Mouse (Mus musculus) thymus, postnatal 14 days (tissue): ENCODE measurements around the gene Ttc38.
"Not testable (repeated sequence)": the region's sequence is repeated elsewhere in the genome, so short reads cannot be mapped to it uniquely, and the experiment has no call there.

Experiments
- DNase-seq: peaks from one replicate; pipeline ENCODE4 v3.0.0; 2021

Gene Ttc38

DNA sequence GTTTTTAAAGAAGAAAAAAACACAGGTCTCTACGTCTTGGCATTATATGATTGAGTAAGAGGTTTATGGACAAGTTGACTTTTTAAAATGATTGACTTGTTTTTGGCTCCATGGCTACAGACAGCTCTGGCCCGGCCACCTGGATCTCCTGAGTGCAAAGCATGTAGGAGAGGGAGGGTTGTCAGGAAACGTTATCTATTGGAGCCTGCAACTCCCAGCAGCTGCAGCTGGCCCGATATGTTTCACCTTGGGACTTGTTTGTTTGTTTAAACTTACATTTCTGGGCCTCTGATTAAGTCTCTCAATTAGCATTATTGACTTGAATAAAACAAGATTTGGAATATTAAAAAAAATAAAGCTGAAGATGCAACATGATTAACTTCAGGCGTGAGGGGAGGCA is 5.4 kb upstream of the Ttc38 start:
- no peak for DNase-seq

DNA sequence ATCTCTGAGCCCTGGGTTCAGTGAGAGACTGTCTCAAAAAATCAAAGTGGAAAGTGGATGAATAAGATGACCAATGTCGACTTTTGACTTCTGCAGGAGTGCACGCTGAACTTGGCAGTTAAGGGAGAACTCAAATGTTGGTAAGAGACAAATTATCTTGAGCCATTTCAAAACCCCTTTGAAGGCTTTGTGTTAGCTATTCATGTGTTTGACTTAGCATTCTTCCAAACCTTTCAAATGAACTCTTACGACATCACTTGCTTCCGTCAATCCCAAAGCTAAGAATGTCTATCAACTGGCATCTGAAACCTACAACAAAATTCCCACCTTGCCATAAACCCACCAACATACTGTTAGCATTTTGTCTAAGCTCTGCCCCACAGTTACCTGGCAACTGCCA is 4.0 kb upstream of the Ttc38 start:
- DNase-seq = no peak

DNA sequence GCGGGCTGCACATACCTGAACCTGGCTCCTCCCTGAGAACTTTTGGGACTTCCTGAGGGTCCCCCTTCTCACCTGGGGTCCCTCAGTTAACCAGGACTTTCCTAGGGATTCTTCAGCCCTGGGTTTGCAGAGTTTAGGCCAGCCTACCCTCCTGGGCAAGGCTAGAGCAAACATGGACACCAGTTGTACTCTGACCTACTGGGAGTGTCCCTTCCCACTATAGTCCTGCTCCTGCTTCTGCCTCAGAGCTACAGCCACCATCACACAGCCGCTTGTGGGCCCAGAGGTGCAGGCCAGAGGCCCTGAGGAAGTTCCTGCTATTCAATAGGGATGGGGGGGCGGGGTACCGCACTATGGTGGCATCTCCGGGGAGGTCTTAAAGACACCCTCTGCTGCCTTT is 2.6 kb upstream of the Ttc38 start:
- no peak for DNase-seq

DNA sequence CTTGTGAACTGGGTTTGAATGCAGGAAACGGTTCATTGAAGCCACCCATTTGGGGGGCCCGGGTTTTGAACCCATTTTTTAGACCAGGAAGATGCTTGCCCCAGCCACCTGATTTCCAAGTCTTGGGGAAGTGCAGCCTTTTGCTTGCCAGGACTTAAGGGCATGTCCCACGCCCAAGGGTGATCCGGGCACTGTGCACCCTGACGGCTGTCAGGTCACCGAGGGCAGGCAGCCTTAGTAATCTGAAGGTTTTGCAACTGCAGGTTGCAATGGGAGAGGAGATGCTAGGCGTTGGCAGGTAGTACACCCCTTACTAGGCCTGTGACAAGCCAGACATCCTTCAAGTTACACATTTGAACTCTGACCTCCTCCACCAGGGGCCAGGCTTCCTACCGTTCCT is 493 bp downstream of the Ttc38 start:
- DNase-seq = no peak

DNA sequence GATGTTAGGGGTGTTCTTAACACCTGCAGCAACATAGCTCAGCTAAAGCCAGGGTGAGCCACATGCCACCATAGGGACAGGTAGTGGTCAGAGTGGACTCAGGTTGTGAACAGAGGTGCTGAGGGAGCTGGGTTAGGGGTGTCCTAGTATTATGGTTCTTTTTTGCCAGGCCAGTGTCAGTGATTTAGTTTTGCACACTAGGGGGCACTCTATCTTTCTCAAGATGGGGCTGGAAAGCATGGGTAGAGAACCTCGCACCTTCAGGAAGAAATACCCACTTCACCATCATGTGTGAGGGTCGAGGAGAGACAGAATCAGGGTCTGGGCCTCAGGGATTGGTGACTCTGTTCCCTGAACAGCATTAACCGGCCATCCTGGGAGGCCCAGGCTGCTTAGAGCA is 3.2 kb downstream of the Ttc38 start:
- peak; percentile 31 for DNase-seq

DNA sequence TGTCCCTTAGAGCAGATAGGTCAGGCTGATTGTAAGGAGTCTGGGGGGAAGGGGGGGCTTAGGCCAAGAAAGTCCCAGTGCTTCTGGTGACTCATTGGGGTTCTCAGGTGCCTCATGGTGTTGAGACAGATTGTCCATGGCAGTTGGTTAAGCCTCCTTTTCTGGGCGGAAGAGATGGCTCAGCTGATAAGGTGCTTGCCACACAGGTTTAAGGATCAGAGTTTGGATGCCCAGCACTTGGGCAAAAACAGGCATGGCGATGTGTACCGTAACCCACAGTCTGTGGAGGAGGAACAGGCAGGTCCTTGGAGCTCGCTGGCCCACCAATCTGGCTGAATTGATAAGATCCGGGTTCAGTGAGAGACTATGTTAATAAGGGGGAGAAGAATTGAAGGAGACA is 4.8 kb downstream of the Ttc38 start:
- DNase-seq = no peak

DNA sequence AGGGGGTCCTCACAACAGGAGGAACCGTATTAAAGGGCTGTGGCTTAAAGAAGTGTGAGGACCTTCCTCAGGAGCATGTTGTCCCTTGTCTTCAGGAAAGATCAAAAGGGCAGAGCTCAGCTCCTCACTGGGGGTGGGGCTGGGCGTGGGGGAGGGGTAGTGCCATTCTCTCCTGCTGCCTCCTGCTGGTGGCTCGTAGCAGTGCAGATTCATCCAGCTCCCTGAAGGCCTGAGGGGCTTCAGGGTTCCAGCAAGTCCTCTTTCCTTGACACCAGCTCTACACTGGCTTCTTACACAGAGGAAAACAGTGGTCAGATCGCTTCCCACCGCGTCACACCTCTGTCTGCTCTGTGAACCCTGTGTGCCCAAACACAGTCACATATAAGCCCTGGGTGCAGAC is 8.9 kb downstream of the Ttc38 start:
- DNase-seq = peak; percentile 68

DNA sequence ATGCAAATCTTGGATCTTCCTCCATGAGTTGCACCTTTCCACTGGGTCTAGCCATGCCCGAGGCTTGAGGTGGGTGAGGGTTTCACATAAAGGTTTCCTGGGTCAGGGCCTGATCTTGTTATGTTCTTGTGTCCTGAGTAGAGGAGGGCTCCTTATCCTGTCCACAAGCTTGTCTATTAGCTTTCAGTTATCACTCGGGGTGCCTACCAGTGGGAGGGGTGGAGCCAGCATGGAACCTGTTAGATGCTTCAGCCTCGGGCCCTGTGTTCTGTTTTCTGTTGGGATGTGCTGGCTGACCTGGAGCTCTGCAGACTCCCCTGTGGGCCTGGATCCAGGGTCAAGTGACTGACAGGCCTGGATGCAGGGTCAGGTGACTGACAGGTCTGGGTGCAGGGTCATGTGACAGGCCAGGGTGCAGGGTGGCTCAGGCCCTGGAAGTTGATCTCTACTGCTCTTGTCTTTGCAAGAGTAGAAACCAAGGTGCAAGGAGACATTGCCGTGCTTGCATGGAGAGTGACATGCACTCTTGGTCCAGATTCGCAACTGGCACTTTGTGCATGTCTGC is 9.8 kb downstream of the Ttc38 start:
- no peak for DNase-seq

DNA sequence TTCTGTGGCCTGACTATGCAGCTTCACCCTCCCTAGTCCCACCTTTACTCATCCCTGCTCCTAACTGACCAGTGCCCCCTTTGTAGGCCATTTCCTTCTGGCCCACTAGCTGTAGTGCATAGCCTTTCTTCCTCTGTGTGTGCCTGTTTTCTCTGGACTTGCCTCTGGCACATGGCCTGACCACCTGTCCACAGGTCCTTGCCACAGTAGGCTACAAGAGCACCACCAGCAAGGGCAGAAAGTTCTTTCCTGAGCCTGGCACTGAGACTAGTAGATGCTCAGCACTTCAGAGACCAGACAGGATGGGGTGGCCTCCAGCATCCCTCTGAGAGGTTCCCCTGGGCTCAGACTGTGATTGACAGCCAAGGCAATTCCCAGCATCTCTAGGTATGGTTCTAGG is 13.0 kb downstream of the Ttc38 start:
- DNase-seq = no peak

DNA sequence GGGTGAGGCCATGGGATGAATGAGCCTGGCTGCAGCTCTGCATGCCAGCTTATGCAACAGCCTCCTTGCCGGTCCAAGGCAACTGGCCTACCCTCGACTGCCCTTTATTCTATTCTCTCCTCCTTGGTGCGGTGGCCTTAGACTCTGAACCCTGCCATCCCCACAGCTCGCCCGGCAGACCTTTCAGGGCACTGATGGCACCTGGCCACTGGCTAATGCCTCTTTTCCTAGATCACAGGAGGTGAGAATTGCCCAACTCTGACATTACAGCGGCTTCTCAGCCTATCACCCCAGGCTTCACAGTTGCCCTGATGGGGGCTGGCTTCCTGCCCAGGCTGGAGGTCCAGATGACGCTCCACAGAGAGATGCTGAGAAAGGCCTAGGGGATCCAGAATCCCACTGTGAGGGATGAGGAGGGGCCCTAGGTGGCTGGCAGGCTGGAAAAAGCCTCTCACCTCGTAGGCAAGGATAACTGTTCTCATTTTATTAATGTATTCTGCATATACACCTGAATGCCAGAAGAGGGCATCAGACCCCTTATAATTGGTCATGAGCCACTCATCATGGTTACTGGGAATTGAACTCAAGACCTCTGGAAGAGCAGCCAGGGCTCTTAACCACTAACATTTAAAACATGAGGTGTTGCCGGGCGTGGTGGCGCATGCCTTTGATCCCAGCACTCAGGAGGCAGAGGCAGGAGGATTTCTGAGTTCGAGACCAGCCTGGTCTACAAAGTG is 19.7 kb downstream of the Ttc38 start:
- DNase-seq = no peak

DNA sequence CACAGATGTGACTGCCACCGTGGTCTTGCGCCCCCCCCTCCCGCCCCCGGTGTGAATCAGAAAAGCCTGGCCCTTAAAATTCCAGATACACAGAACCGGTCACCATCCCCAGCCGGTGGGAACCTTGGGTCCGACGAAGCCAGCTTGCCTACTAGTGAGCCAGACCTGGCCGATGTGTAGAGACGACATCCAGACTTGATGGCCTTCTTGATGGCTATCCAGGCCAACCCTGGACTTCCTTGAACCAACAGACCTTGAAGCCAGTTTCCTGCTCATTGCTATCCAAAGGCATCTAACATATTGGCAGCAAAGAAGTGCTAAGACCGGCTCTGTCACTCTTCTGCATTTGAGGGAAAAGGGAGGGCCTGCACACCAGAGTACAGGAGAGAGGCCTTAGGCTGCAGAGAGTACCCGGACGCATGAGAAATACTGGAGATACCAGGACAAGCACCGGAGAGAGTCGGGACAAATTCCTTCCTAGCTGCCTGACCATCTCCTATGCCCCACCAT is 26.9 kb downstream of the Ttc38 start:
- DNase-seq = no peak

DNA sequence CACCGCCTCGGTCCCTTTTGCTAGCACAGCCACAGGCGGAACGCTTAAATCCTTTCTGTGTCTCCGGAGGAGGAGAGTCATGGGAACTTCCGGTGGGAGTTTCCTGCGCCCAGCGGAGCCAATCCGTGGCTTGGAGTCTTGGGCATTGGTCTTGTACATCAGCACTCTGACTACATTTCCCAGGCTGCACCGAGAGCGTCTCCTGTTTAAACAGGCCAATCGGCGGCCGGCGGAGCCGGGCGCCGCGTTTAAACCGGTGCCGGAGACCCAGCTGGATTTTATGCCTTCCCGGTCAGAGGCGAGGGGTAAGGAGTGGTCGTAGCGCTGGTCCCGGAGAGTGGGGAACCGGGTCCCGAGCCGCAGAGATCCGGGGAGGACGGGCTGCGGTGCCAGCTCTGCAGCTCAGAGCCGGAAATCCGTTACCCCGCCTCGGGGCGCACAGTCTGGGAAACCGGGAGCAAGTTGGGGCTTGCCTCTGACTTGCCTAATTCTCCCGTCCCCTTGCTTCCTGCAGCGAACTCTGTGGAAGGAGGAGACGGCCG is 27.5 kb downstream of the Ttc38 start, which contains the start of gene Gtse1:
Gtse1 (plus strand) TSS at position 256 of the 542 bp plus-strand sequence.
- peak; percentile 94 for DNase-seq

DNA sequence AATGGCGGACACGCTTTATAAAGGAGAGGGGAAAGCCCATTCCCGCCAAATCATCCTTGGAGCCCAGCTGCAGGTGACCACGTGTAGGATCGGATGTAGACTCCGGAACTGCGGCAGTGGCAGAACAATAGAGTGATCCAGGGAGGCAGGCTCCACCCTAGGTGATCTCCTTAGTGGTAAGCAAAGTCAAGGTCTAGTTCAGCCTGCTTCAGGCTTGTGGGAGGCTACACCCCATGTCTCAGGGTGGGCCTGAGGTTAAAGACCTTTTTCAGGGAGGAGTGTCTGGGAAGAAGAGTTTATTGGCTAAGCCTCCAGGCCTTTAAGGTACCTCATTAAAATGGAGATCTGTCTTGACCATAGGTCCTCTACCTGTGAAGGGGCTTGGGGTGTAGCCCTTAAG is 33.8 kb downstream of the Ttc38 start:
- DNase-seq = not testable (repeated sequence)

DNA sequence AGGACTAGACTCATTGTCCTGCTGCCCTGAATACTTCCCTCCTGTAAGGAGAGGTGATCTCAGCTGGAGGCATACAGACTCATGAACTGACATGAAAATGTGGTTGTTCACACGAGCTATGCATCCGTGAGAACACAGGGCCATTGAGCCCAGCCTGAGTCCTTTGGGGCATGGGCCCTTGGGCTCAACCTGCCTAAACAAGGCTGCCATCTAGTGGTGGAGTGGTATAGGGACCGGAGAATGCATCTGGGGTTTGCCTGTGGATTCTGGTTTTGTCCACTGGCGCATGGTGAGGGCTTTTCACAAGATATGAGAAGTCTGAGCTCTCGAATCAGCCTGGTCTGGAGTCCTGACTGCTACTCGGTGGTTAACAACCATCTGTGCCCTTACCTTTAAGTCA is 35.6 kb downstream of the Ttc38 start:
- DNase-seq = peak; percentile 72

DNA sequence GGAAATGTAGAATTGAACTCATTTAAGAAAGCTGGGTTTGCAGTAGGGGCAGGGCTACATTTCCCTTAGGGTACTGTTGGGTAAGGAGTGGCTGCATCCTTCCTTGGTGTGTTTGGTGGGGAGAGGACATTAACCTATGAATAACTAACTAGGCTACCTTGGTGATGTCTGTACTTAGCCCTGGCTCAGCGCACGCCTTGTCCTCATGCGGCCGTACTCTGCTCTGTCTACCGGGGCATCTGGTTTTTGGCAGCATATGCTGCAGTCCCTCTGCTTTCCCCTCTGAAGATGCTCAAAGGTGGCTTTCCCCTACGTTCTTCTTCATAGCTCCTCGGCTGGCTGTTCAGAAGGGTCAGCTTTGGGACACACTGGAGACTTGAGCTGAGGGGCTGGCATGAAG is 45.2 kb downstream of the Ttc38 start:
- no peak for DNase-seq

DNA sequence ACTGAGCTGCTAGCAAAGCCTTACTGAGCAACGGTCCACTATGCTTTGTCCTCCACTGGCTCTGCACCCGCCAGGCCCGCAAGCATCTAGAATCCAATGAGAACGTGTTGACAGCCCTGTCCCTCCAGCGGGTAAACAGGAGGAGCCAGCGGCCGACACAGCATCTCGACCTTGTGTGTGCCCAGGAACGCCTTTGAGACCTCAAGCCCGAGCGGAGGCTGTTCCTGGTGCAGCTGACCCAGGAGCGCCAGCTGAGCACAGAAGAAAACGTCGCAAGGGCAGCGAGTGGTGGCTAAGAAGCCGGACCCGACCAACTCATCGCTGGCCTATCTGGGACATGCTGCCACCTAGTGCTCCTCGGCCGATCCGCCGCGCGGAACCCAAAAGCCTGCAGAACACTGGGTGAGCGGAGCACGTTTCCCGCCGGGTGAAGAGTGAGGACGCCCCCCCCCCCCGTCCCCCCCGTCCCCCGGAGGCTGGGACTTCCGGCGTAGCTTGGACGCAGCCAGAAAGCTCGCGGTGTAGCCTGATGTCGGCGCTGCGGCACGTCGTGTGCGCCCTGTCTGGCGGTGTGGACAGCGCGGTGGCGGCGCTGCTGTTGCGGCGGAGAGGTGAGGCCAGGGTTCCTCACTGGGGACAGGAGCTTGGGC is 46.9 kb downstream of the Ttc38 start, which contains the start of gene Trmu:
Trmu (plus strand) TSS at position 465 of the 650 bp plus-strand sequence.
- DNase-seq = peak; percentile 88

DNA sequence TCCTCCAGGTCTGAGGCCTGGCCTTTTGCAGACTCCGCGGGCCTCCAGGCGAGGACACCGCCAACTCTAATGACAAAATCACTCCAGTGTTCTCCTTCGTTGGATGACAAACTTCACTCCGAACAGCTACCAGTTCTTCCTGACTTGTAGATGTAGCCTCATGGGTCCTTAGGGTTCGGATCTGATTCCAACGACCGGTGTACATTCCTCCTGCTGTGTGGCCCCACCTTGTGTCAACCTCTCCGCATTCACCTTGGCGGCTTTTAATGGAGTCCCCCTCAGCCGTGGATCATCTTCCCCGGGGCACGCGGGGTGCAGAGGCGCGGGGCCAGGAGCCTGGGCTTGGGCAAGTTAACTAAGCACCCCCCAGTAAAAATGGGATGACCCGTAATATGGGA is 47.4 kb downstream of the Ttc38 start:
- DNase-seq = peak; percentile 49

DNA sequence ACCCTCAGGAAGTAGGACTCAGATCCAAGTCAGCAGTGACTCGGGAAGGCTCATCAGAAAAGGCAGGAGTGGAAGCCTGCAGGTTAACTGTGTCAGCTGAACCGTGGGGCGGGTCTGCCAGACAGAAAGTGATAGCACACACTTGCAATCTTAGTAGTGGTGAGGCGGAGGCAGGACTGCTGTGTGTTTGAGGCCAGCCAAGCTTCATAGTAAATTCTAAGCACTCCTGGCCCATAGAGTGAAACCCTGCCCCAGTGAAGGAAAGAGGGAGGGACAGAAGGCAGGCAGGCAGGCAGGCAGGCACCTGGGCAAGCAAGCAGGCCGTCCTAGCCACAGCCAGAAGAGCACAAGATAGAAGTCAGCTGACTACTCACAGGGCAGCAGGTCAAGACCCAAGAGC is 53.5 kb downstream of the Ttc38 start:
- DNase-seq = no peak

DNA sequence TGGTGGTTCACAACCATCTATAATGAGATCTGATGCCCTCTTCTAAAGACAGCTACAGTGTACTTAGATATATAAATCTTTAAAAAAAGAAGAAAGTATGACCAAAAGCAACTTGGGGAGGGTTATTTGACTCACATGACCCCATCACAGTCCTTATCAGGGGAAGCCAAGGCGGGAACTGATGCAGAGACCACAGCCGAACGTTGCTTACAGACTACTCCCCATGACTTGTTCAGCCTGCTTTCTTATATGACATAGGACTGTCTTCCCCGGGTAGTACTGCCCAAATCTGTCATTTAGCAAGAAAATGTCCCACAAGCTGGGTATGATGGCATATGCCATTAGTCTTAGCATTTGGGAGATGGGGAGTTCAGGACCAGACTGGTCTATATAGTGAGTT is 57.1 kb downstream of the Ttc38 start:
- no peak for DNase-seq

DNA sequence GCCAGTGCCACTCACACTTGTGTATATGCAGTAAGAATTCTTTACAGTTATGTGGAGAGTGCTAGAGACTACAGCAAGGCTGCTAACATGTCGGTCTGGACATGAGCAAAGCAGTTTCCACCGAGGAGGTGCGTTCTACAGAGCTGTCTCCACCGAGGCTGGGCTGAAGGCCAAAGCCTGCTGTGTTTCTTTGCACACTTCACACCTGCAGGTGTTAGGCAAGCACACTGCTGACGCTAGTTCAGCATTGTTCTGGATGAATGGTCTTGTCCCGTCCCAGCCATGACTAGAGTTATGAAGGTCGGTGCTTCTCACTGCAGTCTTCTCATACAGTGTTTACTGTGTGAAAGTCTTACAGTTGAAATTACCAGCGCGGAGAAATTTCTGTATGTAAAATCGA is 59.9 kb downstream of the Ttc38 start:
- no peak for DNase-seq

DNA sequence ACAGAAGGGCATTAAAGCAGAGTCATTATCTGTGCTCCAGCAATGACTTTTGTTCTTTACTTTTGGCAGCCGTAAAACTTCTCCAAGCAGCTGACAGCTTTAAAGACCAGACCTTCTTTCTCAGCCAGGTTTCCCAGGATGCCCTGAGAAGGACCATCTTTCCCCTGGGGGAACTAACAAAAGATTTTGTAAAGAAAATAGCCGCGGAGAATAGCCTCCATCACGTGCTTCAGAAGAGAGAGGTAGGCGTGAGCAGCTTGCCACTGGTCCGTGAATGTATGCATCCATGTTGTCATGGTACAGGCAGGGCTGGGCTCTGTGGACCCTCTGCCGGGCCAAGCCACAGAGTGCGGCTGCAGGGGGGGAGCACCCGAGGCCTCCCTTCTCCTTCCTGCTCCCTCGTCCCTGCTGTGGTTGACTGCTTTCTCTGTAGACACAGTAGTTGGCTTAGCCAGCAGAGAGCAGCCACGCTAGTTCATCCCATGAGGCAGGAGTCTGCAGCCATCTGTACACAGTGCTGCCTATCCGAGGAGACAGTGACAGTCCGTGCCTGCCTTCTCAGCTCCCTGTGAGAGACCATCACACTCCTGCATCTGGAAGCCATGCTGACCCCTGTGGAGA is 60.5 kb downstream of the Ttc38 start:
- DNase-seq = no peak

DNA sequence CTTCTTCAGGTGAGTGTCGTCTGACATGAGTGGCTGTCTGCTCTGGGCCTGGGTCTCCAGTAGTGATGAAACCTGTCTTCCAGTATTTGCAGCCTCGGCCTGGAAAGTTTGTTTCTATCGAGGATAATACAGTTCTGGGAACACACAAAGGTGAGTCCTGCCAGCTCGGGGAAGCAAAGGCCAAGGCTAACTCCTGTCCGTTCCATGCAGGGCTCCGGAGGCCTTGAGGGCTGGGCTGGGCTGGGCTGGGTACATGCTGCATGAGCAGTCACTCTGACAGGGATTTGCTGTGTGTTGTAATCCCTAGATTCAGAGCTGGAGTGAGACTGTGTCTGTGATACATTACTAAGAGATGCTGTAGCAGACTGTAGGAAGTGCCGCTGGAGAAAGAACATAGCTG is 61.8 kb downstream of the Ttc38 start:
- DNase-seq = no peak

DNA sequence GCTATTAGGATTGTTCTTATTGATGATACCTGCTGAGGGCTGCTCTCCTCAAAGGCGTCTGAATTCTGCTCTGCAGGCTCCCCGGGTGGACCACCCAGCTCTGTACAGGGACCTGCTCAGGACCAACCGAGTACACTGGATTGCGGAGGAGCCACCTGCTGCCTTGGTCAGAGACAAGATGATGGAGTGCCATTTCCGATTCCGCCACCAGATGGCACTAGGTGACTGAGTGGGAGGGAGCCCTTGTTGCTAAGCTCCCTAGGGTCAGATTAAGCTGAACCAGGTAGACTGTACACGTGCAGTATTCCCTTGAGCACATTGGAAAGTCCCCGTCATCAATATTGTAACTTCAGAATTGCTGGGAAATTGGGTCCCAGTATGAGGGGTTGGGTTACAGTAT is 64.2 kb downstream of the Ttc38 start:
- peak; percentile 90 for DNase-seq
